Mouse (Mus musculus): ENCODE results near the gene Enkur. TPM values are rescaled to one million over a fixed set of nuclear protein-coding genes. Genes with fewer than 3 reads are reported as not detected.
"Not testable (repeated sequence)": the region's sequence is repeated elsewhere in the genome, so short reads cannot be mapped to it uniquely, and the experiment has no call there.

The Enkur gene
- total RNA-seq (2014; rRNA removed) = not detected in 2 replicates
- polyA plus RNA-seq (2012; rRNA removed) = not detected in 2 replicates

DNA sequence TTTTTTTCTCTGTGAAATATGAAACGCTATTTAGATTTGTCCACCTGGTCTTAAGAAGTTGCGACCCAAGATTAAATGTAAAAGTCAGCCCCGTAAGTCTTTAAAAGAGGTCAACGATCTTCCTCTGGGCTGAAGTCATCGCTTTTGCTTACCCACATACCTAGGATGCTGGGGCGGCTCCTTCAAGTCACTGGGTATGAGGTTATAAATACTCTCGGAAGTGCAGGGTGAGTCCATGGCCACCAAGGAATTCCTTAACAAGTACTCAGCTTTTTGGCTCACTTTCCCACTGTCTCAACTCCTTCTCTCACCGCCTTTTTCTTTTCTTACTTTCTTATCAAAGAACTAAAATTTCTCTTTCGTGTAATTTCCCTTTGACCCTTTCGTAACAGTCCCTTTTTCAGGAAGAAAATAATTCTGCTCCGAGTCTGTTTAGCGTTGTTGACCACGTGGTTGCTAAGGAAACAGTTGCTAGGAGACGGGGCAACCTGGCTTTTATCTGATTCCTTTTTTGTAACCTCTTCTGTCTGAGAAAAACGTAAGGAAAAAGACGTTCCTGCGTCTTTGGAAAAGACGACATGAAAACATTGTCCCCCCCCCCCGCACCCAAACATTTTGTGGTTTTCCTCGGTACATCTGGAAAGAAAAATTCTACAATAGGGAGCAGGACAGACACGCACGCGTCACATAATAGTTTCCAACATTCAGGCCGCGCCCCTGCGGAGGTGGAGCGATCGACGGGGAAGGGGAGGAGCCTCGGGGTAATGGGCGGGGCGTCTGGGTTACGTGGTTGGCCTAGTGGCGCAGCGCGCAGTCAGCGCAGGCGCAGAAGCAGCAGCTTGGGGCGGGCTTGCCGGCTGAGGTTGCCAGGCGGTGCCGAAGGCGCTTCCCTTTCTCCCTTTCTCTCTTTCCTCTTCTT, at the start of gene Enkur, which contains the start of gene Thnsl1:
Enkur (minus strand) TSS at position 454 of the 919 bp plus-strand sequence.
Thnsl1 (plus strand) TSS at position 813 of the 919 bp plus-strand sequence.
- peak; percentile 81 for DNase-seq (ENCODE audit: extremely low read depth, low read depth, low spot score)
- Histone ChIP-seq H3K79me2 (ENCODE audit: control insufficient read depth, insufficient read depth, low read length) (no peaks in the 10 kb centered on the region), H3K4me3 (ENCODE audit: insufficient read depth, low read depth, low read length) (peak within 1 kb of the TSS; percentile 78), H3K36me3 (ENCODE audit: control insufficient read depth, insufficient read depth, low read length) (no peaks in the 10 kb centered on the region), H3K27ac (replicated peaks; ENCODE audit: insufficient read depth, low read depth, low read length) (peak within 1 kb of the TSS; percentile 20), H3K27me3 (ENCODE audit: control insufficient read depth, insufficient read depth, low read length) (no peaks in the 10 kb centered on the region), H3K9ac (ENCODE audit: low read depth, low read length) (peak within 1 kb of the TSS; percentile 69), H3K4me1 (ENCODE audit: control insufficient read depth, insufficient read depth, low read length) (peaks cover 4% of the 10 kb centered on the region)
- TF ChIP-seq CTCF (IDR thresholded peaks at IDR 0.05; ENCODE audit: low read depth, low read length) (no peak), POLR2A (IDR thresholded peaks at IDR 0.05; ENCODE audit: extremely low read depth, insufficient read depth, low read length) (peak; percentile 69)
- 4% methylated on average over 43 of the region's 43 CpGs for WGBS

DNA sequence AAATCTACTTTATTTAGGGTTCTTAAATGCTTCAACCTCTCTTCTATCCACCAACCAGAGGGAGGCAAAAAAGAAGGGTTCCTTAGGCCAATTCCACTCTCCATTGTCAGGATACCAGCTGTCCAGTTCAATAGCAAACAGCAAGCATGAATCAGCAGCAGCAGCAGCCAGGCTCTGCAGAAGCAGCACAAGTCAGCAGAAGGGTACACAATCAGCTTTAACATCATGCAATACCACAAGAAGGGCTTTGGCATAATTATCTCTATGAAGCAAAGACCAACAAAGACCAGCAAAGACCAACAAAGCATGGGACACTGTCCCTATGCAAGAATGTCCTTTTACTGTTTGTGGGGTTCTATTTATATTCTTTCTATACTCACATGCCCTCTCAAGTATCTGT, 49.1 kb upstream of the Enkur start:
- Histone ChIP-seq H3K4me1 (ENCODE audit: control insufficient read depth, insufficient read depth, low read length) (peaks cover 4% of the 10 kb centered on the region), H3K27me3 (ENCODE audit: control insufficient read depth, insufficient read depth, low read length) (no peaks in the 10 kb centered on the region), H3K79me2 (ENCODE audit: control insufficient read depth, insufficient read depth, low read length) (no peaks in the 10 kb centered on the region), H3K27ac (replicated peaks; ENCODE audit: insufficient read depth, low read depth, low read length) (no peak overlapping the region), H3K4me3 (ENCODE audit: insufficient read depth, low read depth, low read length) (no peak overlapping the region), H3K9ac (ENCODE audit: low read depth, low read length) (no peak overlapping the region), H3K36me3 (ENCODE audit: control insufficient read depth, insufficient read depth, low read length) (no peaks in the 10 kb centered on the region)
- no peak for DNase-seq (ENCODE audit: extremely low read depth, low read depth, low spot score)
- no peak for TF ChIP-seq POLR2A (IDR thresholded peaks at IDR 0.05; ENCODE audit: extremely low read depth, insufficient read depth, low read length)
- no peak for TF ChIP-seq CTCF (IDR thresholded peaks at IDR 0.05; ENCODE audit: low read depth, low read length)

DNA sequence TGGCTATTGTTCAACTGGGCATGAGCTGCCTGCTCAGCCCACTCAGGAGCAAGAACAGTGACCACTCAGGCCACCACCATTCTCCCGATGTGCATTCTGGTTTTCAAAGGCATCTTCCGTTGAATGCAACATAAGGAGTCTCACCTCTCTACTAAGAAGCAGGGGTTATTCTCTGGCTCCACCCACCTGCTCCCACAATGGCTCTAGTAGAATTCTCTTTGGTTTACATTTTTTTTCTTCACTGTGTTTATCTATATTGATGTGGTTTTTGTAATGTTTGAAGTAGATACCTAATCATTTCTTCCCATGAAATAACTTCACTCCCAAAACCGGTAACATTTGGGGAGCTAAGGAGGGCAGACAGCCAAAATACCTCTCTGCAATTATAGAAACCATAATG, 48.5 kb upstream of the Enkur start:
- no peak for TF ChIP-seq CTCF (IDR thresholded peaks at IDR 0.05; ENCODE audit: low read depth, low read length)
- no peak for TF ChIP-seq POLR2A (IDR thresholded peaks at IDR 0.05; ENCODE audit: extremely low read depth, insufficient read depth, low read length)

DNA sequence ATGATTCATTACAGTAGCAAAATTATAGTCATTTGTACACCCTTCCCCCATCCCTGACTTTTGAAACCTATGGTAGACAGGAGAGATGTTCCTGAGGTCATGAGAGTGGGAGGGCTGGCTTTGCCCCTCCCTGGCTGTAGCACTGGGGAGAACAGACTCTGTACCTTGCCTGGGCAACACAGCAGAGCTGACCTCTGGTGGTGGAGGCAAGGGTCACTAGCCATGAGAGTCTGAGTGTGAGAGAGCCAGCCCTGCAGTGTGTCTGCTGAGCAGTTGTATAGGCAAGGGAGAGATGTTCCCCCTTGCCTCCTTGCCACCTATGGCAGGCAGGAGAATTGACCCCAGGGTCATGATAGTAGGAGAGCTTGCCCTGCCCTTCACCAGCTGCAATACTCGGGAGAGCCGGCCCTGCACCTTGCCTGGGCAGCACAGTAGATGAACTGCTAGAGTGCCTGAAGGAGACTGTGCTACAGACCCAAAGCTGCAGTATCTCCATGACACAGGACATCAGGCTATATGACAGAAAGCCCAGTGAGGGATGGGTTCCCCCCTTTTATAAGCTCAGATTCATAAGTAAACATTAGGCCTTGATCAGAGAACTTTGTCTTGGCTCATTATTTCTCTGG, 40.4 kb upstream of the Enkur start:
- no peak overlapping the region for H3K27ac ChIP-seq (replicated peaks; ENCODE audit: insufficient read depth, low read depth, low read length)
- no peaks in the 10 kb centered on the region for H3K27me3 ChIP-seq (ENCODE audit: control insufficient read depth, insufficient read depth, low read length)
- TF ChIP-seq CTCF (IDR thresholded peaks at IDR 0.05; ENCODE audit: low read depth, low read length) = peak; percentile 68
- TF ChIP-seq POLR2A (IDR thresholded peaks at IDR 0.05; ENCODE audit: extremely low read depth, insufficient read depth, low read length) = no peak
- no peaks in the 10 kb centered on the region for H3K79me2 ChIP-seq (ENCODE audit: control insufficient read depth, insufficient read depth, low read length)
- peak; percentile 69 for DNase-seq (ENCODE audit: extremely low read depth, low read depth, low spot score)
- H3K4me3 ChIP-seq (ENCODE audit: insufficient read depth, low read depth, low read length) = no peak overlapping the region
- no peaks in the 10 kb centered on the region for H3K36me3 ChIP-seq (ENCODE audit: control insufficient read depth, insufficient read depth, low read length)
- no peak overlapping the region for H3K9ac ChIP-seq (ENCODE audit: low read depth, low read length)
- peaks cover 3% of the 10 kb centered on the region for H3K4me1 ChIP-seq (ENCODE audit: control insufficient read depth, insufficient read depth, low read length)
- 24% methylated on average over 2 of the region's 2 CpGs for WGBS

More for the DNA sequence above, 48.5 kb upstream of the Enkur start:
- Histone ChIP-seq H3K4me1 (ENCODE audit: control insufficient read depth, insufficient read depth, low read length) (peaks cover 2% of the 10 kb centered on the region; the same call in 1 of the 2 replicates), H3K27ac (replicated peaks; ENCODE audit: insufficient read depth, low read depth, low read length) (no peak overlapping the region), H3K27me3 (ENCODE audit: control insufficient read depth, insufficient read depth, low read length) (no peaks in the 10 kb centered on the region), H3K36me3 (ENCODE audit: control insufficient read depth, insufficient read depth, low read length) (no peaks in the 10 kb centered on the region), H3K4me3 (ENCODE audit: insufficient read depth, low read depth, low read length) (no peak overlapping the region), H3K79me2 (ENCODE audit: control insufficient read depth, insufficient read depth, low read length) (no peaks in the 10 kb centered on the region), H3K9ac (ENCODE audit: low read depth, low read length) (no peak overlapping the region)
- DNase-seq (ENCODE audit: extremely low read depth, low read depth, low spot score) = no peak
- WGBS = 60% methylated on average over 3 of the region's 3 CpGs

DNA sequence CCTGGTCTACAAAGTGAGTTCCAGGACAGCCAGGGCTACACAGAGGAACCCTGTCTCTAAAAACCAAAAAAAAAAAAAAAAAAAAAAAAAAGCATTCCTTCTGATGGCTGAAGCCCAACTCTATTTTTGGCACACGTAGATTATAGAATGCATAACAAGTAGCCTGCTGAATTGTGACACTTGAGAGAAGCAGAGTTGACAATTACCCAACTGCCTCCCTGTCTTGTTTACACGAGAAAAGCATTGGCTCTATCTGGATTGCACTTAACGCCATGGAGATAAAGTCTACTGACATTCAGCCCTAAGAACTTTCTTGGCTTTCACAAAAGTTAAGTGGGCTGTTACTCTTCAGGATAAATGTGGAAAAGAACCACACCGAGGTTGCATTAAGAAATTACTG, 39.8 kb upstream of the Enkur start:
- Histone ChIP-seq H3K4me1 (ENCODE audit: control insufficient read depth, insufficient read depth, low read length) (peaks cover 3% of the 10 kb centered on the region), H3K9ac (ENCODE audit: low read depth, low read length) (no peak overlapping the region), H3K4me3 (ENCODE audit: insufficient read depth, low read depth, low read length) (no peak overlapping the region), H3K27me3 (ENCODE audit: control insufficient read depth, insufficient read depth, low read length) (no peaks in the 10 kb centered on the region), H3K27ac (replicated peaks; ENCODE audit: insufficient read depth, low read depth, low read length) (no peak overlapping the region), H3K79me2 (ENCODE audit: control insufficient read depth, insufficient read depth, low read length) (no peaks in the 10 kb centered on the region), H3K36me3 (ENCODE audit: control insufficient read depth, insufficient read depth, low read length) (no peaks in the 10 kb centered on the region)
- DNase-seq (ENCODE audit: extremely low read depth, low read depth, low spot score) = peak; percentile 71
- 31% methylated on average over 4 of the region's 4 CpGs for WGBS
- TF ChIP-seq CTCF (IDR thresholded peaks at IDR 0.05; ENCODE audit: low read depth, low read length) = no peak
- no peak for TF ChIP-seq POLR2A (IDR thresholded peaks at IDR 0.05; ENCODE audit: extremely low read depth, insufficient read depth, low read length)

DNA sequence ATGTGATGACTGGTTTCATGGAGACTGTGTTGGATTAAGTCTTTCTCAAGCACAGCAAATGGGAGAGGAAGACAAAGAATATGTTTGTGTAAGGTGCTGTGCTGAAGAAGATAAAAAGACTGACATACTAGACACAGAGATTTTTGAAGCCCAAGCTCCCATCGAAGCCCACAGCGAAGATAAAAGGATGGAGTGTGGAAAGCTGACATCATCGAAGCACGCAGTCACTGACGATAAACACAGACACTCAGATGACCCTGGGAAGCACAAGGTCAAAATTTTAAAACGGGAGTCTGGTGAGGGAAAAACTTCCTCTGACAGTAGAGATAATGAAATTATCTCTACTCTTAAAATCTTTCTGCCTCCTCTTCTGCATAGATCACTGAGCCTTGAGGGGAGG, 38.9 kb upstream of the Enkur start:
- 57% methylated on average over 4 of the region's 6 CpGs for WGBS
- not testable (repeated sequence) for H3K27ac ChIP-seq (replicated peaks; ENCODE audit: insufficient read depth, low read depth, low read length); H3K79me2 ChIP-seq (ENCODE audit: control insufficient read depth, insufficient read depth, low read length)

More for the DNA sequence above, 38.9 kb upstream of the Enkur start:
- H3K9ac ChIP-seq (ENCODE audit: low read depth, low read length); H3K36me3 ChIP-seq (ENCODE audit: control insufficient read depth, insufficient read depth, low read length); H3K4me1 ChIP-seq (ENCODE audit: control insufficient read depth, insufficient read depth, low read length); DNase-seq (ENCODE audit: extremely low read depth, low read depth, low spot score); H3K27me3 ChIP-seq (ENCODE audit: control insufficient read depth, insufficient read depth, low read length); H3K4me3 ChIP-seq (ENCODE audit: insufficient read depth, low read depth, low read length): not testable (repeated sequence)

Data from liver, adult 2 months (tissue).